Mouse (Mus musculus): ENCODE results near the gene Cacnb1.

DNA sequence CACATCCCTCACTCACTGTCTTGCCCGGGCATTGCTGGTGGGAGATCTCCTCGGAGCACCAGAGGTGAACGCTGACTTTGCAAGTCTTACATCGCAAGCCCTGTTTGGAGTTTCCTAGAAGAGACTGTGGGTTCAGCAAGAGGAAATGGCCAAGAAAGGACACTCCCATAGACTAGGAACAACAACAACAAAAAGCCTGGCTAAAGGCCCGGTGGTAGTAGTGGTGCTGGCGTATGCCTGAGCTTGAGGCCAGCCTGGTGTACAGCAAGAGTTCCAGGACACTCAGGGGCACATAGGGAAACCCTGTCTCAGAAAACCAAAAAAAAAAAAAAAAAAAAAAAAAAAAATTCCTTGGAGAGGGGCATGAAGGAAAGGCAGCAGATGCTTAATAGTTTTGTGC lies 19.9 kb upstream of the Cacnb1 start:
- TF ChIP-seq POLR2A (IDR thresholded peaks at IDR 0.05; ENCODE audit: insufficient read length, low read depth), result no peak
- TF ChIP-seq TCF12 (IDR thresholded peaks at IDR 0.05; ENCODE audit: insufficient read depth, poor library complexity, severe bottlenecking), result no peak
- TF ChIP-seq E2F4 (IDR thresholded peaks at IDR 0.05; ENCODE audit: insufficient read depth), result no peak
- no peak for TF ChIP-seq MAX (IDR thresholded peaks at IDR 0.05; ENCODE audit: low read depth)
- TF ChIP-seq TCF3 (IDR thresholded peaks at IDR 0.05; ENCODE audit: insufficient read length, low read depth), result no peak
- TF ChIP-seq MYOG (IDR thresholded peaks at IDR 0.05; ENCODE audit: control insufficient read depth in 1 of 3, insufficient read depth in 1 of 3, insufficient read length in 2 of 3, low read depth in 2 of 3), result no peak
